Mouse (Mus musculus) hematopoietic stem cell, adult 5-6 weeks (primary cell): ENCODE measurements around the gene Rps21. TPM values are rescaled to one million over a fixed set of nuclear protein-coding genes. Genes with fewer than 3 reads are reported as not detected.
A peak's percentile ranks its signal among the peaks of the same experiment; 100 is the strongest.
"Not testable (repeated sequence)": the region's sequence is repeated elsewhere in the genome, so short reads cannot be mapped to it uniquely, and the experiment has no call there.

ENCODE experiments used
- ATAC-seq, 2 experiments: fragments of 125-278 bp in 1 of 2; replicated peaks in 1 of 2; 2 replicates each; pipeline ENCODE4 v1.8.0; 2016 to 2017; ENCODE audit warnings: inconsistent platforms in 2 of 2, mild to moderate bottlenecking in 2 of 2, moderate number of reproducible peaks in 2 of 2, low read depth in 1 of 2, moderate TSS enrichment in 1 of 2; ENCODE audit not compliant: low FRiP score in 2 of 2, poor library complexity in 2 of 2, severe bottlenecking in 2 of 2, insufficient read depth in 1 of 2, low TSS enrichment in 1 of 2
- total RNA-seq: library from RNA; stranded (forward); fragments of 172-1452, 232-1000 nt; gene quantifications from 2 replicates; pipeline ENCODE4 v1.2.3, GENCODE M21; 2017

Rps21 gene
- total RNA-seq, 1 experiment from 2014 or later = 4,157 TPM

- peak; percentile 92 to 96 for ATAC-seq
Measured at GRCm38 (mm10) chr2:180250930-180251611, 6.1 kb upstream of the Rps21 start.

DNA sequence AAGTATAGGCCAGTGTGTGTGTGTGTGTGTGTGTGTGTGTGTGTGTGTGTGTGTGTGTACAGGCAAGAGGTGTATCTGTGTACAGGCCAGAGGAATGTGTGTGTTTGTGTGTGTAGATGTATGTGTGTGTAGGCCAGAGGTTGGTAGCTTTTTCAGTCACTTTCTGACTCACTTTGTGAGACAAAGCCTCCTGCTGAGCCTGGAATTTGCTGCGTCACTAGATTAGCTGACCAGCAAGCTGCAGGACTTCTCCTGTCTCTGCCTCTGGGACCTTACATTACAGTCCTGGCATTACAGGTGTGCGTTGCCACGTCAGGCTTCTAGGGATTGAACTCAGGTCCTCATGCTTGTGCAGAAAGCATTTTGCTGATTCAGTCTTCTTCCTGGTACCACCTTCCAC, 5.3 kb upstream of the Rps21 start:
- no peak for ATAC-seq

DNA sequence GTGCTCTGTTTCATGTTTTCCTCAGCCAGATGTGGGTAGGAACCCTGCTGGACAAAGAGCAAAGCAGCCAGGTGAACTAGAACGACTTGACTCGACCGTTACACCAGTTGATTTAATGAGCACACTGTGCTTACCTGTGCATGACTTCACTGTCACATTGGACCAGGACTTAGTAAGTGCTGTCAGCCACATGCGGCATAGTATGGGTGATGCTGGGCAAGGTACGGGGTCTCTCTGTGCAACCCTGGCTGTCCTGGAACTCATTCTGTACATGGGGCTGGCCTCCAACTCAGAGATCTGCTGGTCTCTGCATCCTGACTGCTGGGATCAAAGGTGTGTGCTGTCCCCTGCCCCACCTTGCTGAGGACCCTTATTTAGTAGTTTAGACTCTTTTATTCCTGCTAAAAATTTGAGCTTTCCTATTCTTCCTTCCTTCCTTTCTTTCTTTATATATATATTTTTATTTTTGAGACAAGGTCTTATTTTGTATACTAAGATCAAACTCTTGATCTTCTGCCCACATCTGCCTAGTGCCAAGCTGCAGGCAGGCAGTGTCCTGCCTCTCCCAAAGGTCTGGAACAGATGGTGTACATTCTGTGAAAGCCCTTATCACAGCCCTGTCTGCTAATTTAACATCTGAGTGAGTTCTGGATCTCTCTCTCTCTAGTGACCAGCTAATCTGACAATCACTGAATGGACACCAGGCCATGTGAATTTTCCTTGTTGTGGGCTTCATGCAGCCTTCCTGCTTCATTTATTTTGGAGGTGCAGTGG, 2.6 kb upstream of the Rps21 start:
- ATAC-seq = no peak

GRCm38 (mm10) chr2:180255701-180256100, 1.5 kb upstream of the Rps21 start:
- no peak for ATAC-seq

GRCm38 (mm10) chr2:180256296-180257000, 729 bp upstream of the Rps21 start:
- ATAC-seq = peak; percentile 26 to 29; a peak in 3 of 4 replicates

DNA sequence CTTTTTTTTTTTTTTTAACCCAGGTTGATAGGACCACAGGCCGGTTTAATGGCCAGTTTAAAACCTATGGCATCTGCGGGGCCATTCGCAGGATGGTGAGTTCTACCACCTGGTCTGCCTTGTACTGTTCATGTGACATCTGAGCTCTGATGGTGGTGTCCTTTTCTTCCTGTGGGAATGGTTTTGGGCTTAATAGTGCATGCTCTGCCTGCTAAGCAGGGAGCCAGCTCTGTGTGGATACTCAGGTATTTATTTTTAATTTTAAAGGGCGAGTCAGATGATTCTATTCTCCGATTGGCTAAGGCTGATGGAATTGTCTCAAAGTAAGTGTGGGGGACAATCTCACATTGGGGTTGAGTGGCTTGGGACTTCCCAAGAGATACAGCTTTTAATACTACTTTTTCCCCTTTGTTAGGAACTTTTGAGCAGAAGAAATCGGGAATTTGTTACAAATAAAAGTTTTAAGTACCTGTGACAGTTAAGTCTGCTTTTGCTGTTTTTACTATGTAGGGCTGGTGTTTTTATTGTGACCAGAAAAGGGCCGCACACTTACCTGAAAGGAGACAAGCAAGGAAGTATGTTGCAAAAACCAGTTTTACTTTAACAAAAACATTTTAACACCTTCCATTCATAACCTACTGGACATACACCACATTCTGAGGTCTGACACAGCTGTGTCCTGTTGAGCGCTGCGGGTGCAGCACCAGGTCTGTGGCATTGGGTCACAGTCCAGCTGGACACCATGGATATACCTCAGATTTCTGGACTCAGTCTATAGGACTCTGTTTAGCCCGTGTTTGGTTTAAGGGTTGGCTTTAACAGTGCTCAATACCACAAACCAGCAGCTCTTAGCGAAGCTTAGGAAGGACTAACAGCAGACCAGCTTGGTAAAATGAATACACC, 1.0 kb downstream of the Rps21 start:
- no peak for ATAC-seq

DNA sequence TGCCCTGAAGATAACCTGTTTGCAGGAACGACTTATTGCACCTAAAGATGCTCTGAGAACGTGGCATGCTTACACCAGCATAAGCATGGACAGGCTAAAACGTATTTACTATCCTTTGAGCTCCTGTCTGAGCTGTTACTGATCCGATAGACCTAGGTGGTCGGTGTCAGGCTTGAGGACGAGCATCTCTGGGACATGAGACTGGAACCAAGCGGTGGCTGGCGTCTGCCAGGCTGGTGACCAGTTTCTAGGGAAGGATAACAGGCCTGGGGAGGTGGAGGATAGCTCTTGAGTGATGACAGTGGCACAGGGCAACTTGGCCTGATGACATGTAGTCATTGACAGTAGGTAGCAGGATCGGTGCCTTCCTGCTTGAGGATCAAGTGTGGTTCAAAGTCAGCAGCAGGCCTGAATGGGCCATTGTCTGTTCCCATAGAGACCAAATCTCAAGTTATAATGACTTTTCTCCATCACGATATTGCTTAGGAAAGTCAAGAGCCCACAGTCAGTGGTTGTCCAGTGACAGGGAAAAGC, 1.8 kb downstream of the Rps21 start:
- ATAC-seq = not testable (repeated sequence)

DNA sequence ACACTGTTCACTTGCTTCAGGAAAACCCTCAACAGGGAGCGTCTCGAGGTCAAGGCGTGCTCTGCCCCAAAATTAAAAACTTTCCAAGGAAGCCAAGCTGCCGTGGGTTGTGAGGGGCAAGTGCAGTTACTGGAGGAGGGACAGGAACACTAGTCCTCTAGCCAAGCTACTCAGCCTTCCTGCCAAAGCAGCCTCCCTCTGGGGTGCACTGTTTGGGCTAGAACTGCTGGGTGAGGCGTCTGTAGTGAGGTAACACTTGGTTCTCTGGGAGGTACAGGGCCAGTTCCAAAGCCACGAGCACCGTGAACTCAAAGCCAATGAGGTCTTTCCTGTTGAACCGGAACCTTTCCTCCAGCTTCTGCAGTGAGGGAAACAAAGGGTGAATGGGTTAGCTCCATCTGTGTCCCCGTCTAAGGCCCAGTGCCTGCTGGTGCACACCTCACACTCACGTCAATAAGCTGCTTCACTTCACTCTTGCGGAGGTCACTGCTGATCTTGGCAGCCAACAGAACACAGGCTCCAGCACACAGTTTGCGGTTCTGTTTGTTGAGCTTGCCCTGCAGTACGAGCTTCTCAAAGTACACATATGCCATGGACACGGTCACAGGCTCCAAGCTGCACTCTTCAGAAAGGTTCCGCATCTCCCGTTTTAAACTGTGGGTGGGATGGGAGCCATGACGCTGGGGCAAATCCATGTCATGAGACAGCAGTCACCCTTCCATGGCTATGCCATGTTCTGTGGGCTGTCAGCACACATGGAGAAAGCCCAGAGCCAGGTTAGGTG, 2.8 kb downstream of the Rps21 start:
- ATAC-seq = not testable (repeated sequence)

DNA sequence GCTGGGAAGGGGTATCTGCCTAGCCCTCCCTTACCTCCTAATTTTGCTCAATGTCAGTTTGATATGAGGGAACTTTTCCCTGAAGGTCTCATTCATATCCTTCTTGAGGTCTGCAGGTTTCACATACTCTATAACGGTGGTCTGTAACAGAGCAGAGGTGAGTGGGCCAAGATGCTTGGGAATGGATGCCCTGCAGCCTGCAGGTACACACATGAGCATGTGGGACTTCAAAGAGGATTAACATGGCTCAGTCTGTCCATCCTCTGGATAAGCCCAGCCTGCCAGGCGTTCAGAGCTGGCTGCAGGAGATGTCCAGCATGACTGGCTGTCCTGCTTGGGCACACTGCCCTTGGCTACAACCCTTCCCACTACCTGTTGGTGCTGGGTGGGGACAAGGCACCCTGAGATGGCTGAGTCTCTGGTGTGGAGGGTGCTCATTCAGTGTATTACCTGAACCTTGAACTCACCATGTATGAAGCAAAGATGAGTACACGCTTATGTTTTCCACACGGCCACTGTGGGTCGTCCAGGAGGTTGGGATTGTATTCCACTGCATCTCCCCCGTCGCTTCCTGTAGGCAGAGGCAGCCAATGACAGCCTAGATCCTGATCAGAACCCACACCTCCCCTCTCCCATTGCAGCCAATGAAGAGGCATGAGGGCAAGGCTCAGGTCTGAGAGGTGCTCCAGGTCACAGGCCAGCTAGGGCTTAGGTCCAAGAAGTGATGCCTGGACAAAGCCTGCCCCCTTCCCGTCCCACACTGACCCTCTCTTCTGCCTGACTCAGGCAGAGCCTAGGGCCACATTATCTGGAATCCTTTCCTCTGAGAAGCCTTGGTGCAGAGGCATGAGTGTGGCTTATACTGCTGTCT, 3.7 kb downstream of the Rps21 start:
- ATAC-seq = no peak

DNA sequence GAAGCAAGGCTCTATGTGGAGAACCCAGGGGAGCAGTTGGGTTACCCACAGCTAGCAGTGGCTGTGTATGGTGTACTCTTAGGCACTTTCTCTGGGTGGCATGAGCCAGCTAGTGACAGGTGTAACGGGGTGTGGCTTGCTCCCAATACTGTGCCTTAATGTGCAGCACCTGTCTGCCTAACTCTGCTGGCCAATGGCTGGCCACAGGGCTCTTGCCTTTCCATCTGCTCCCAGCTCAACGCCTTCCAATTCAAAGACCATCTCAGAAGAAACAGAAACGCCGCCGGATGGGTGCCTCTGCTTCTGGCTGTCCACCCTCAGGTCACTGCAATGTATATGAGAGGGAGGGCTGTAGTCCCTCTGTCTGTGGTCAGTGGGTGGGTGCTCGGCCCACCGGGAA, 4.7 kb downstream of the Rps21 start:
- no peak for ATAC-seq

DNA sequence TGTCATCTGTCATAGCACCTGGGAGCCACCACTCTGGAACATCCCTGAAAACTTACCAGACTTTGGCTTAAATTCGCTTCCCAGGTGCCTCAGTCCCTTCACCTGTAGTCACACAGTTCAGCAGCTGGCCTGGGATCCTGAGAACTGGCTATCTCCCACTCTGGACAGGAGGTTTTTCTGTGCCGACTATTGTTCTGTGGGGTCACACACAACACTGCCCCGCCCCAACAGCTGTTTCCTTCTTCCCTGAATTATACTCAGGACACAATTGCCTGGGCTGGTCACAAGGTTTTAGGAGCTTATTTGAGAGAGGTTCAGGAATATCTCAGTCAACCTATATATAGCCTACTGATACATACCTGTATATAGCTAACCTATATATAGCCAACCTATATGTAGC, 5.3 kb downstream of the Rps21 start:
- ATAC-seq = no peak

- ATAC-seq = no peak
Measured at GRCm38 (mm10) chr2:180262891-180263290, 5.7 kb downstream of the Rps21 start.

DNA sequence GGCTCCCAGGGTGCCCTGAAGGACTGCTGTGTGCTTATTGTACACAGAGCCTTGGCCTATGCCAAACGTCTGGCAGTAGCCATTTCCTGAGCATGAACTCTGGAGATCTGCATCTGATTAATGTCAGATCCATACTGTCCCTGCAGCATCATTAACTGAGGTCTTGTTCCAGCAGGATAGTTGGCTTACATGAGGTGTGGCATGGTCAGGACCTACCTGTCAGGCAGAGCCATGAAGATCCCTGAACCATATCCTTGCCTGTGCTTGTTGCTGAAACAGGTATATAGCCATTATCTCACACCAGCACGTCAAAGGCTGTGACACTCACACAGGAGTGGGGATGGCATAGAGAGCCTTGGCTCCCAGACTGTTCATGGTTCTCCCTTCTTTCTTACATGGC, 10.8 kb downstream of the Rps21 start:
- ATAC-seq = no peak

DNA sequence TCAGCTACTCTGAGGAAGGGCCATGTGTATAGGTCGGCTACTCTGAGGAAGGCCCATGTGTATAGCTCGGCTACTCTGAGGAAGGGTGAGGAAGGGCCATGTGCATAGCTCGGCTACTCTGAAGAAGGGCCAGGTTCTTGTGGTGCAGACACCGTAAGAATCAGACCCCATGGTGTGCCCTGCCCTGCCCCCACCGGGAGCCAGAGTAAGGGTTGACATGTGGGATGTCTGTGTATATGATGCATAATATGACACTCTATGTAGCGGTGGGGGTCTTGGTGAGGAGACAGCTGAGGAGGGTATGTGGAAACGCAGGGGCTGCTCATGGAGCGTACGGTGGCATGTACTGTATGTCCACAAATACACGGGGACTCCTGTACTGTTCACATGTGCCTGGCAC, 12.2 kb downstream of the Rps21 start:
- ATAC-seq = no peak

- peak; percentile 12 to 23; a peak in 1 of 4 replicates for ATAC-seq
Measured at GRCm38 (mm10) chr2:180270537-180271255, 13.5 kb downstream of the Rps21 start.
